ENCODE assay signal across 24 mouse cellular contexts in the genomic region with DNA sequence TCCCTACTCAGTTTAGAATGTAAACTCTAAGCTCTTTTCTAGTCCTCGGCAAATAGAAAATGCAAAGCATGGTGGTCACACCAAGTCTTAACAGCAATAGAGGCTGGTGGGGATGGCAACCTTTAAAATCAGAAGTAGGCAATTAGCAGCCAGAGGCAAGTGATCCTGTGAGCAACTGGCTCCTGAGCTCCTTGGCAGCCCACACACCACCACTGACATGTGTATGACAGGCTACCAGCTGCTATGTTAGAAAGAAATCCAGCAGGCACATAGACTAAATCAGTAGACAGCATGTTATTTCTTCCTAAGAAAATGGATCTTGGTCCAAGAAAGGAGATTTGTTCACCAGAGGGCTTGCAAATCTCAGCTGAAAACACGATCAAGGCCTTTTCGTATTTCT. TPM values are rescaled to one million over a fixed set of nuclear protein-coding genes. Genes with fewer than 3 reads are reported as not detected.
DNase-seq lines count a peak whose midpoint lies in the region; TF ChIP-seq lines count a peak whose summit lies in the region.
"Had no signal": no experiment of that assay in that cellular context is flagged by ENCODE, and none has a peak within 500 bp of the region (broad histone marks: within the 10 kb centered on the region; RNA-seq: fewer than 3 reads in every experiment).

No protein-coding gene starts in this region.

- no peak overlapping the region for H3K27ac ChIP-seq in heart, adult 2 months
- H3K27ac ChIP-seq: embryonic facial prominence, embryonic 10.5 days; hindbrain, embryonic 10.5 days; limb, embryonic 12.5 days; liver, embryonic 14.5 days; midbrain, embryonic 15.5 days had no signal

- WGBS in heart, adult 2 months: 80% methylated on average over 3 of the region's 3 CpGs

- intact Hi-C loops in heart, adult 2 months (cut with DNase I): no loop called here

- H3K27me3 ChIP-seq in heart, adult 2 months (ENCODE audit: control insufficient read depth, insufficient read depth, low read length): no peaks in the 10 kb centered on the region
- H3K27me3 ChIP-seq: limb, embryonic 12.5 days; midbrain, embryonic 15.5 days had no signal

- no peak for TF ChIP-seq EP300 in heart, adult 2 months (IDR thresholded peaks at IDR 0.05; ENCODE audit: insufficient read depth, low read depth, low read length)

- H3K36me3 ChIP-seq in heart, adult 2 months (ENCODE audit: control insufficient read depth, insufficient read depth, low read length): no peaks in the 10 kb centered on the region
- H3K36me3 ChIP-seq: embryonic facial prominence, embryonic 10.5 days; hindbrain, embryonic 10.5 days; limb, embryonic 12.5 days; midbrain, embryonic 15.5 days had no signal

- TF ChIP-seq CTCF in heart, adult 2 months (IDR thresholded peaks at IDR 0.05): no peak
- no peak for TF ChIP-seq CTCF in brain, embryonic 14.5 days (IDR thresholded peaks at IDR 0.05; ENCODE audit: borderline replicate concordance, extremely low read depth, insufficient read depth, insufficient read length)

- H3K4me3 ChIP-seq in heart, adult 2 months: no peak overlapping the region
- H3K4me3 ChIP-seq: embryonic facial prominence, embryonic 10.5 days; hindbrain, embryonic 10.5 days; limb, embryonic 12.5 days; midbrain, embryonic 15.5 days had no signal

- no peak for TF ChIP-seq POLR2A in heart, adult 2 months (IDR thresholded peaks at IDR 0.05; ENCODE audit: insufficient read depth, low read depth, low read length)
- TF ChIP-seq POLR2A in brain, embryonic 14.5 days (IDR thresholded peaks at IDR 0.05; ENCODE audit: borderline replicate concordance, extremely low read depth, insufficient read depth, insufficient read length, poor library complexity, severe bottlenecking): no peak

- no peaks in the 10 kb centered on the region for H3K79me2 ChIP-seq in heart, adult 2 months (replicated peaks; ENCODE audit: control insufficient read depth, insufficient read depth, low read length)

- peak; percentile 76 for DNase-seq in heart, adult 11 months
- DNase-seq in heart, adult 2 months: no peak
- DNase-seq in brain, embryonic 14.5 days (ENCODE audit: low read depth): peak; percentile 66
- peak; percentile 60 for DNase-seq in layer of hippocampus, adult 9-11 months
- peak; percentile 11 for DNase-seq in right cerebral cortex, postnatal 14 days
- DNase-seq in lung, postnatal 14 days: no peak
- DNase-seq in kidney, postnatal 36 days: no peak
- DNase-seq: adrenal gland, adult 8-10 months; B cell, adult 2 months; cerebellum, adult 18-20 months; cerebellum, postnatal 36 days; kidney, adult 2 months; kidney, postnatal 25 days had no signal

- H3K4me1 ChIP-seq in heart, adult 2 months (ENCODE audit: control insufficient read depth, insufficient read depth, low read length): no peaks in the 10 kb centered on the region
- H3K4me1 ChIP-seq: embryonic facial prominence, embryonic 10.5 days; hindbrain, embryonic 10.5 days; limb, embryonic 12.5 days; midbrain, embryonic 15.5 days had no signal

- H3K9ac ChIP-seq in heart, adult 2 months (ENCODE audit: low read depth, low read length): no peak overlapping the region
- H3K9ac ChIP-seq: limb, embryonic 12.5 days; liver, embryonic 14.5 days; midbrain, embryonic 15.5 days had no signal

RNA-seq across cellular contexts. Expression of a gene that starts 14.5 kb away (rescaled TPM):
- 100 to 1,000 TPM; 139 to 167 TPM for total RNA-seq in heart, adult 2 months (2021)
- polyA plus RNA-seq in heart, adult 2 months (2012; rRNA removed): 87.1 and 118 TPM in 2 replicates
- polyA plus RNA-seq in brain, embryonic 14.5 days (2012; rRNA removed): 6.7 and 7.1 TPM in 2 replicates

RNA-seq across cellular contexts. Expression of a gene that starts 16.1 kb away (rescaled TPM):
- not detected for total RNA-seq in heart, adult 2 months (2021)
- polyA plus RNA-seq in heart, adult 2 months (2012; rRNA removed): not detected in 2 replicates
- not detected in 2 replicates for polyA plus RNA-seq in brain, embryonic 14.5 days (2012; rRNA removed)
- total RNA-seq: adrenal gland, adult 8-10 months; gastrocnemius, adult 18-20 months; heart, adult 8-10 months; megakaryocyte progenitor cell, adult 5-6 weeks; neutrophil, adult 5-6 weeks had no signal
- polyA plus RNA-seq: embryonic facial prominence, embryonic 10.5 days; heart, embryonic 16.5 days; hindbrain, embryonic 10.5 days; kidney, adult 2 months; limb, embryonic 12.5 days; liver, embryonic 14.5 days; lung, embryonic 16.5 days; midbrain, embryonic 15.5 days had no signal

RNA-seq across cellular contexts. Expression of a gene that starts 30.6 kb away (rescaled TPM):
- under 1 TPM in 1 of 2 experiments, not detected in 1; 0.21 TPM for total RNA-seq in heart, adult 2 months (2021)
- polyA plus RNA-seq in heart, adult 2 months (2012; rRNA removed): 0.15 and 0.33 TPM in 2 replicates
- 0.14 TPM in 1 of 2 replicates, not detected in the other for polyA plus RNA-seq in brain, embryonic 14.5 days (2012; rRNA removed)
- total RNA-seq: megakaryocyte progenitor cell, adult 5-6 weeks; neutrophil, adult 5-6 weeks had no signal
- polyA plus RNA-seq: midbrain, embryonic 15.5 days had no signal

RNA-seq across cellular contexts. Expression of a gene that starts 33.6 kb away (rescaled TPM):
- 10 to 100 TPM in 1 of 2 experiments, 1 to 10 TPM in 1; 7.5 to 12.2 TPM for total RNA-seq in heart, adult 2 months (2021)
- 12.1 and 18.6 TPM in 2 replicates for polyA plus RNA-seq in heart, adult 2 months (2012; rRNA removed)
- 76.1 and 101 TPM in 2 replicates for polyA plus RNA-seq in brain, embryonic 14.5 days (2012; rRNA removed)

RNA-seq across cellular contexts. Expression of a gene that starts 55.3 kb away (rescaled TPM):
- total RNA-seq in heart, adult 2 months (2021): 1 to 10 TPM; 4.3 to 4.9 TPM
- polyA plus RNA-seq in heart, adult 2 months (2012; rRNA removed): 12.1 and 20.9 TPM in 2 replicates
- 11.0 and 12.0 TPM in 2 replicates for polyA plus RNA-seq in brain, embryonic 14.5 days (2012; rRNA removed)
- total RNA-seq: megakaryocyte progenitor cell, adult 5-6 weeks had no signal

Comparison
In these comparisons a context has a peak if more than half of its experiments do, and no peak if none do; other contexts are left out.
1. DNase-seq: peak in heart, adult 11 months (single experiment), brain, embryonic 14.5 days (single experiment), layer of hippocampus, adult 9-11 months (single experiment) and right cerebral cortex, postnatal 14 days (single experiment); none in heart, adult 2 months (0 of 2), lung, postnatal 14 days (single experiment) and kidney, postnatal 36 days (0 of 2).
2. RNA of a gene that starts 14.5 kb away (polyA plus RNA-seq): 87.1 to 118 TPM in heart, adult 2 months; 6.7 to 7.1 TPM in brain, embryonic 14.5 days; every median in the first group is over 10 times any median in the second.